ENCODE assay signal across 11 mouse cellular contexts in genomic region chr7:6825966-6826647, GRCm38 (mm10).
DNase-seq lines count a peak whose midpoint lies in the region; ATAC-seq and TF ChIP-seq lines count a peak whose summit lies in the region.
"Had no signal": no experiment of that assay in that cellular context is flagged by ENCODE, and none has a peak within 500 bp of the region (broad histone marks: within the 10 kb centered on the region; RNA-seq: fewer than 3 reads in every experiment).

No protein-coding gene starts in this region.

- no peaks in the 10 kb centered on the region for H3K9me3 ChIP-seq in intestine, postnatal 0 days (ENCODE audit: control insufficient read depth)
- no peaks in the 10 kb centered on the region for H3K9me3 ChIP-seq in lung, embryonic 15.5 days
- 0 out of 2 replicates have a peak, but pooled peaks cover 3% of the 10 kb centered on the region for H3K9me3 ChIP-seq in hindbrain, embryonic 10.5 days
- H3K9me3 ChIP-seq: embryonic facial prominence, embryonic 13.5 days; liver, embryonic 13.5 days; neural tube, embryonic 12.5 days had no signal

- no peak overlapping the region for H3K9ac ChIP-seq in intestine, postnatal 0 days (ENCODE audit: low read depth, low read length)
- H3K9ac ChIP-seq in lung, embryonic 15.5 days = no peak overlapping the region
- H3K9ac ChIP-seq: embryonic facial prominence, embryonic 13.5 days; liver, embryonic 13.5 days; neural tube, embryonic 12.5 days had no signal

- ATAC-seq in intestine, postnatal 0 days = 0 out of 2 replicates have a peak, but pooled peaks have one; percentile 25
- peak; percentile 94 for ATAC-seq in lung, embryonic 15.5 days (ENCODE audit: borderline replicate concordance, extremely low read depth, low FRiP score, low TSS enrichment)

- 62% methylated on average over 11 of the region's 11 CpGs for WGBS in intestine, postnatal 0 days
- WGBS in lung, embryonic 15.5 days = 46% methylated on average over 11 of the region's 11 CpGs
- 88% methylated on average over 11 of the region's 11 CpGs for WGBS in hindbrain, embryonic 10.5 days

- H3K4me2 ChIP-seq in intestine, postnatal 0 days (replicated peaks; ENCODE audit: low read depth) = no peak overlapping the region
- no peak overlapping the region for H3K4me2 ChIP-seq in lung, embryonic 15.5 days
- H3K4me2 ChIP-seq: embryonic facial prominence, embryonic 13.5 days; liver, embryonic 13.5 days; neural tube, embryonic 12.5 days had no signal

- no peaks in the 10 kb centered on the region for H3K27me3 ChIP-seq in intestine, postnatal 0 days (replicated peaks; ENCODE audit: control insufficient read depth, insufficient read depth, low read length)
- no peaks in the 10 kb centered on the region for H3K27me3 ChIP-seq in lung, embryonic 15.5 days
- H3K27me3 ChIP-seq in hindbrain, embryonic 10.5 days (ENCODE audit: insufficient read depth, poor library complexity, severe bottlenecking) = no peaks in the 10 kb centered on the region
- H3K27me3 ChIP-seq: embryonic facial prominence, embryonic 13.5 days; liver, embryonic 13.5 days; neural tube, embryonic 12.5 days had no signal

- peak; percentile 52 for DNase-seq in adrenal gland, adult 2 months
- DNase-seq in gastrocnemius, adult 18-20 months (ENCODE audit: low spot score) = peak; percentile 63
- no peak for DNase-seq in retina, postnatal 1 day
- no peak for DNase-seq in embryo, embryonic 10 days (ENCODE audit: low spot score)
- DNase-seq in hindbrain, embryonic 10.5 days (ENCODE audit: low spot score) = no peak
- no peak for DNase-seq in frontal cortex, adult 2 months (ENCODE audit: extremely low spot score in 1 of 2, low spot score in 1 of 2)
- DNase-seq: liver, embryonic 13.5 days had no signal

- H3K27ac ChIP-seq in intestine, postnatal 0 days (ENCODE audit: low read depth, low read length) = peak overlapping the region; percentile 46; the same call in 1 of the 2 replicates
- H3K27ac ChIP-seq in lung, embryonic 15.5 days = peak overlapping the region; percentile 39; the same call in 1 of the 2 replicates
- no peak overlapping the region for H3K27ac ChIP-seq in hindbrain, embryonic 10.5 days
- H3K27ac ChIP-seq: embryonic facial prominence, embryonic 13.5 days; liver, embryonic 13.5 days; neural tube, embryonic 12.5 days had no signal

- H3K4me1 ChIP-seq in intestine, postnatal 0 days (replicated peaks; ENCODE audit: control insufficient read depth, insufficient read depth, low read length) = no peaks in the 10 kb centered on the region
- peaks cover 10% of the 10 kb centered on the region; the same call in 1 of the 2 replicates for H3K4me1 ChIP-seq in lung, embryonic 15.5 days
- peaks cover 24% of the 10 kb centered on the region for H3K4me1 ChIP-seq in hindbrain, embryonic 10.5 days (replicated peaks)
- H3K4me1 ChIP-seq: liver, embryonic 13.5 days had no signal

- H3K4me3 ChIP-seq in intestine, postnatal 0 days (ENCODE audit: low read depth, low read length) = no peak overlapping the region
- no peak overlapping the region for H3K4me3 ChIP-seq in lung, embryonic 15.5 days
- no peak overlapping the region for H3K4me3 ChIP-seq in hindbrain, embryonic 10.5 days
- H3K4me3 ChIP-seq: embryonic facial prominence, embryonic 13.5 days; liver, embryonic 13.5 days; neural tube, embryonic 12.5 days had no signal

- H3K36me3 ChIP-seq in intestine, postnatal 0 days (ENCODE audit: control insufficient read depth, insufficient read depth) = no peaks in the 10 kb centered on the region
- H3K36me3 ChIP-seq in lung, embryonic 15.5 days = no peaks in the 10 kb centered on the region
- H3K36me3 ChIP-seq in hindbrain, embryonic 10.5 days = no peaks in the 10 kb centered on the region
- H3K36me3 ChIP-seq: embryonic facial prominence, embryonic 13.5 days; liver, embryonic 13.5 days; neural tube, embryonic 12.5 days had no signal

- no peak for TF ChIP-seq CTCF in intestine, postnatal 0 days (IDR thresholded peaks at IDR 0.05; ENCODE audit: low read depth)

Comparison
In these comparisons a context has a peak if more than half of its experiments do, and no peak if none do; other contexts are left out.
1. DNase-seq: peak in adrenal gland, adult 2 months (single experiment) and gastrocnemius, adult 18-20 months (single experiment); none in retina, postnatal 1 day (single experiment), embryo, embryonic 10 days (single experiment), hindbrain, embryonic 10.5 days (single experiment) and frontal cortex, adult 2 months (0 of 2).